Comparison of ENCODE assay signal across 25 mouse cellular contexts in genomic region chr12:54049926-54050325, GRCm38 (mm10).
"Had no signal": no experiment of that assay in that cellular context is flagged by ENCODE, and none has a peak within 500 bp of the region (broad histone marks: within the 10 kb centered on the region; RNA-seq: fewer than 3 reads in every experiment).

No protein-coding gene starts in this region.

- H3K4me3 ChIP-seq: heart, embryonic 10.5 days; heart, embryonic 12.5 days; hindbrain, embryonic 13.5 days; hindbrain, embryonic 15.5 days; kidney, embryonic 15.5 days; limb, embryonic 10.5 days; limb, embryonic 12.5 days; liver, embryonic 13.5 days; liver, embryonic 15.5 days had no signal

- H3K9ac ChIP-seq: heart, embryonic 12.5 days; hindbrain, embryonic 13.5 days; hindbrain, embryonic 15.5 days; kidney, embryonic 15.5 days; limb, embryonic 12.5 days; liver, embryonic 13.5 days; liver, embryonic 15.5 days had no signal

- DNase-seq: gastrocnemius, postnatal 14 days; gastrocnemius, postnatal 36 days; heart, adult 18-20 months; heart, postnatal 14 days; heart, postnatal 36 days; kidney, adult 11 months; kidney, adult 2 months; kidney, adult 9 months; kidney, postnatal 14 days; kidney, postnatal 36 days; layer of hippocampus, postnatal 36 days; liver; liver, embryonic 13.5 days had no signal

- H3K4me1 ChIP-seq: heart, embryonic 10.5 days; heart, embryonic 12.5 days; kidney, embryonic 15.5 days; limb, embryonic 12.5 days; liver, embryonic 13.5 days; liver, embryonic 15.5 days had no signal

- H3K27ac ChIP-seq: heart, embryonic 10.5 days; hindbrain, embryonic 13.5 days; hindbrain, embryonic 15.5 days; hindbrain, postnatal 0 days; kidney, embryonic 15.5 days; kidney, postnatal 0 days; limb, embryonic 10.5 days; limb, embryonic 12.5 days; liver, embryonic 13.5 days; liver, embryonic 15.5 days had no signal

- H3K4me2 ChIP-seq: heart, embryonic 12.5 days; hindbrain, embryonic 13.5 days; hindbrain, embryonic 15.5 days; kidney, embryonic 15.5 days; limb, embryonic 12.5 days; liver, embryonic 11.5 days; liver, embryonic 13.5 days; liver, embryonic 15.5 days had no signal

- H3K36me3 ChIP-seq: heart, embryonic 10.5 days; heart, embryonic 12.5 days; hindbrain, embryonic 13.5 days; hindbrain, embryonic 15.5 days; kidney, embryonic 15.5 days; limb, embryonic 10.5 days; limb, embryonic 12.5 days; liver, embryonic 13.5 days; liver, embryonic 15.5 days had no signal

- H3K27me3 ChIP-seq: heart, embryonic 12.5 days; hindbrain, embryonic 13.5 days; hindbrain, embryonic 15.5 days; limb, embryonic 12.5 days; liver, embryonic 13.5 days; liver, embryonic 15.5 days had no signal

- H3K9me3 ChIP-seq: heart, embryonic 10.5 days; heart, embryonic 12.5 days; hindbrain, embryonic 13.5 days; hindbrain, embryonic 15.5 days; kidney, embryonic 15.5 days; limb, embryonic 10.5 days; limb, embryonic 12.5 days; liver, embryonic 13.5 days; liver, embryonic 15.5 days had no signal

- ATAC-seq: hindbrain, postnatal 0 days; intestine, embryonic 16.5 days had no signal
